Mouse (Mus musculus) cerebellum, adult 9-10 months (tissue): ENCODE measurements around the gene Osgin1.
A peak's percentile ranks its signal among the peaks of the same experiment; 100 is the strongest.

Source experiments
- DNase-seq: peaks from one replicate; pipeline ENCODE4 v3.0.0; 2022

Gene Osgin1

GRCm38 (mm10) chr8:119433582-119434174 is at the start of gene Osgin1:
TSS of gene Osgin1 (plus strand) at chr8:119434124.
- DNase-seq = no peak

GRCm38 (mm10) chr8:119384478-119384877 is 49.4 kb upstream of the Osgin1 start:
- peak; percentile 78 for DNase-seq

GRCm38 (mm10) chr8:119385854-119386253 is 48.1 kb upstream of the Osgin1 start:
- DNase-seq = no peak

GRCm38 (mm10) chr8:119386988-119387387 is 46.9 kb upstream of the Osgin1 start:
- no peak for DNase-seq

- DNase-seq = peak; percentile 57
Observed at GRCm38 (mm10) chr8:119394097-119394496, 39.8 kb upstream of the Osgin1 start.

GRCm38 (mm10) chr8:119394524-119395026 is 39.3 kb upstream of the Osgin1 start, which contains the start of gene Mlycd:
TSS of gene Mlycd (plus strand) at chr8:119394878.
- peak; percentile 91 for DNase-seq

- DNase-seq = peak; percentile 40
Observed at GRCm38 (mm10) chr8:119395072-119395950, 38.6 kb upstream of the Osgin1 start.

GRCm38 (mm10) chr8:119398558-119398957 is 35.4 kb upstream of the Osgin1 start:
- no peak for DNase-seq

- no peak for DNase-seq
Observed at GRCm38 (mm10) chr8:119399255-119399654, 34.7 kb upstream of the Osgin1 start.

- no peak for DNase-seq
Observed at GRCm38 (mm10) chr8:119400122-119400671, 33.7 kb upstream of the Osgin1 start.

GRCm38 (mm10) chr8:119400904-119401303 is 33.0 kb upstream of the Osgin1 start:
- DNase-seq = no peak

- DNase-seq = no peak
Observed at GRCm38 (mm10) chr8:119403912-119404311, 30.0 kb upstream of the Osgin1 start.

- no peak for DNase-seq
Observed at GRCm38 (mm10) chr8:119404648-119405047, 29.3 kb upstream of the Osgin1 start.

- no peak for DNase-seq
Observed at GRCm38 (mm10) chr8:119408311-119408710, 25.6 kb upstream of the Osgin1 start.

GRCm38 (mm10) chr8:119412037-119412734 is 21.7 kb upstream of the Osgin1 start:
- no peak for DNase-seq

- peak; percentile 78 for DNase-seq
Observed at GRCm38 (mm10) chr8:119412735-119413498, 21.0 kb upstream of the Osgin1 start.

GRCm38 (mm10) chr8:119413605-119414004 is 20.3 kb upstream of the Osgin1 start:
- no peak for DNase-seq

GRCm38 (mm10) chr8:119420318-119420717 is 13.6 kb upstream of the Osgin1 start:
- no peak for DNase-seq

- DNase-seq = no peak
Observed at GRCm38 (mm10) chr8:119421603-119422122, 12.3 kb upstream of the Osgin1 start.

GRCm38 (mm10) chr8:119422123-119422711 is 11.7 kb upstream of the Osgin1 start:
- no peak for DNase-seq

- no peak for DNase-seq
Observed at GRCm38 (mm10) chr8:119423631-119424141, 10.2 kb upstream of the Osgin1 start.
